Mouse (Mus musculus): ENCODE measurements around the gene Selenov. TPM values are rescaled to one million over a fixed set of nuclear protein-coding genes. Genes with fewer than 3 reads are reported as not detected.

The Selenov gene
- not detected in 2 replicates for polyA plus RNA-seq (2014; fragmentation: Nextera tagmentation; extraction: Ambion mirVana)

DNA sequence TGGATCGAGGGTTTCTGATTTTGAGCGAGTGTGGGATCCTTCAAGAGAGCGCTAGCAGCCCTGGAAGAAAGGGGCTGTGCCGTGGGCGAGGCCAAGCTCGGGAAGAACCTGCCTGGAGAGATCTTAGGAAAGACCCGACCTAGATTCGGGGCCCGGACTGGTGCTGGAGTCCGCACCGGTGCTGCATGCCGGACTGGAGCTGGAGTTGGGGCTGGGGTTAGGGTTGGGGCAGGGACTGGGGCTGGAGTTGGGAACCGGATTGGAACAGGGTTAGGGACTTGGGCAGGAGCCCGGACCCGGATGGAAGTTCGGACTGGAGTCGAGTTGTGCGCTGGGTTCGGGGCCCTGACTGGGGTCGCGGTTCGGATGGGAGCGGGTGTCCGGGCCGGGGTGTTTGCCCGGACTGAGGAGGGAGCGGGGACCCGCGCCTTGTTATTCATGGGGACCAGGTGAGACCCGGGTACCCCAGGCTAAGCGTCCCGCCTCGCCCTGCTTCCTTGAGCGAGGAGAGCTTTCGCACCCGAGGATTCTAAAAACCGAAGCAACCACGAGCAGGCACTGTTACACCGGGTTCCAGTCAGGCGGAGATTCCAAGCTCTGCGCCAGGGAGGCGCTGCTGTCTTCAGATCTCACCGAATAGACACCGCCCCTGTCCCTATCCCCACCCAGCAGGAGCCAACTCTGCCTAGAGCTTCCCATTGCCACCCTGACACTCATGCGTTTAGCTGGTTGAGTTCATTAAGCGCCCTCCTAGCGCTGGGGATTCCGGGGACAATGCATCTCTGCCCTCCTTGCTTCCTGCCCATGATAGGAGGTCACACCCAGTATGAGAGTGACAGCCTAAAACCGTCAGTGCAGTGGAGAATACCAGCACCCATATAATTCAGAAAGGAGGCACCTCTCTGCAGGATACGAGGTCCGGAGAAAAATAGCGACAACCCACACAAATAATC, at the start of gene Selenov:
TSS of gene Selenov (minus strand) at position 549 of the 953 bp plus-strand sequence.
- no peaks in the 10 kb centered on the region for H3K9me3 ChIP-seq (replicated peaks; ENCODE audit: control insufficient read depth, low read length)
- peak within 1 kb of the TSS; percentile 39; the same call in 1 of the 2 replicates for H3K9ac ChIP-seq (ENCODE audit: low read depth, low read length)
- under 1% methylated on average over 51 of the region's 52 CpGs for WGBS (ENCODE audit: insufficient replicate concordance)
- no peak within 1 kb of the TSS for H3K27ac ChIP-seq (ENCODE audit: low read depth, low read length)
- peak within 1 kb of the TSS; percentile 39 for H3K4me3 ChIP-seq (ENCODE audit: low read depth, low read length)
- H3K36me3 ChIP-seq (ENCODE audit: control insufficient read depth, insufficient read depth, low read length): no peaks in the 10 kb centered on the region
- peaks cover 67% of the 10 kb centered on the region for H3K27me3 ChIP-seq (ENCODE audit: control insufficient read depth, insufficient read depth, low read length)
- peaks cover 7% of the 10 kb centered on the region for H3K4me1 ChIP-seq (ENCODE audit: control insufficient read depth, insufficient read depth, low read length)
- ATAC-seq (replicated peaks; ENCODE audit: insufficient number of reproducible peaks, low FRiP score, low TSS enrichment): 0 out of 2 replicates have a peak, but pooled peaks have one; percentile 41
- peak within 1 kb of the TSS; percentile 66 for H3K4me2 ChIP-seq

DNA sequence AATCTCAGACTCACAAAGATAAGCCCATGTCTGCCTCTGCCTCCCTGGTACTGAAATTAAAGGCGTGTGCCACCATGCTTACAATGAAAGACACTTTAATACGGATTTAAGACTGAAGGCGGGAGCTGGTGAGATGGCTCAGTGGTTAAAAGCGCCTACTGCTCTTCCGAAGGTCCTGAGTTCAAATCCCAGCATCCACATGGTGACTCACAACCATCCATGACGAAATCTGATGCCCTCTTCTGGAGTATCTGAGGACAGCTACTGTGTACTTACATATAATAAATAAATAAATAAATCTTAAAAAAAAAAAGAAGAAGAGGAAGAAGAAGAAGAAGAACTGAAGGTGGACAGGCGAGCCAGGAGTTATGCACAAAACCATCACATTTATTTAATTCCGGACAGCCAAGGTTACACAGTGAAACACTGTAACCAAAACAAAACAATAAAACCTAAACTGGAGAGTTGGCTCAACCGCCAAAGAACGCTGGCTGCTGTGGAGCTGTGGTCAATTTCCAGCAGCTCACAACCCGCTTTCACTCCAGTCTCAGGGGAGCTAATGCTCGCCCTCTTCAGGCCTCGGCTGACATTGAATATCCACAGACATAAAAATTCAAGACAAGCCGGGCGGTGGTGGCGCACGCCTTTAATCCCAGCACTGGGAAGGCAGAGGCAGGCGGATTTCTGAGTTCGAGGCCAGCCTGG, 48.4 kb upstream of the Selenov start:
- Histone ChIP-seq H3K27ac (ENCODE audit: low read depth, low read length) (peak overlapping the region; percentile 90), H3K4me3 (ENCODE audit: low read depth, low read length) (peak overlapping the region; percentile 80), H3K4me1 (ENCODE audit: control insufficient read depth, insufficient read depth, low read length) (peaks cover 11% of the 10 kb centered on the region; the same call in 1 of the 2 replicates), H3K9ac (ENCODE audit: low read depth, low read length) (peak overlapping the region; percentile 87; the same call in 1 of the 2 replicates), H3K36me3 (ENCODE audit: control insufficient read depth, insufficient read depth, low read length) (0 out of 2 replicates have a peak, but pooled peaks cover 3% of the 10 kb centered on the region), H3K9me3 (replicated peaks; ENCODE audit: control insufficient read depth, low read length) (no peaks in the 10 kb centered on the region), H3K27me3 (ENCODE audit: control insufficient read depth, insufficient read depth, low read length) (no peaks in the 10 kb centered on the region), H3K4me2 (peak overlapping the region; percentile 92)
- 78% methylated on average over 19 of the region's 19 CpGs for WGBS (ENCODE audit: insufficient replicate concordance)
- ATAC-seq (replicated peaks; ENCODE audit: insufficient number of reproducible peaks, low FRiP score, low TSS enrichment): no peak

DNA sequence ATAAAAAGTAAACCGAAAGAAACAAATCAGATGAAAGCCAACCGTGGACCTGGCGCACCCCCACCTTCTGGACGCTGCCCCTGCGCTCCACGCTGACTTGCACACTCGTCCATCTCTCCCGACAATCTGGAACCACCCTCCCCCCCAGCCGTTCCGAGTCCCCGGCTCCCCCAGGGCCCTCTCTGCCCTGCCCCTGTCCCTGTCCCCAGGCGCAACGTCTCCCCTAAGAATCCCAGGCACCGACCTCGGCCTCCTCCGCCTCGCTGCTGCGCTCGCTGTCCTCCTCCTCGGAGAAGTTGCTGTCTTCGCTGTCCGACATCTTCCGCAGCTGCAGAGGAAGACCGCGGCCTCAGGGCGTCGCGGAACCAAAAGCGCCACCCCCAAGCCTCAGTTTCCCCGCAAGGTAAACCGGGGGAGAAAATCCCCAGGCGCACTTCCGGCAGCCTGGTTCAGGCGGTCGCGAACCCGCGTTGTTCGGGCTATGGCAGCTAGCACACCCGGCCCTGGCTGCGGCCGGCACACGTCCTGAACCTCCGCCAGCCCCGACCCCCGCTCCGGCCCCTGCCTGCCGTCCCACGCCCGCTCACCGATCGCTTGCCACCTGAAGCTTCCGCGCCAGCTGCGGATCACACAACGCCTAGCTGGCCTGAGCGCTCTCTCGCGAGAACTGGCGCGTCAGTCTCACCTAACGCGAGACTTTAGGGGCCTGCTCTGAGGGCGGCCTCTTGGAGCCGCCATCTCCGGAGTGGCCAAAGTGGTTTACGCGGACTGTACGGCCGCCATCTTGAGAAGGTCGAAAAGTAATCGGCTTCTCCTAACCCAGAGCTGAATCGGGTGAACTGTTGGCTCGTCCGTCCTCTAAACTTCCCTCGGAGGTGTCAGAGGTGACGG, 47.4 kb upstream of the Selenov start, which contains the start of gene Supt5:
TSS of gene Supt5 (minus strand) at position 639 of the 891 bp plus-strand sequence.
- Histone ChIP-seq H3K27me3 (ENCODE audit: control insufficient read depth, insufficient read depth, low read length) (no peaks in the 10 kb centered on the region), H3K9ac (ENCODE audit: low read depth, low read length) (peak within 1 kb of the TSS; percentile 87), H3K4me2 (peak within 1 kb of the TSS; percentile 92), H3K27ac (ENCODE audit: low read depth, low read length) (peak within 1 kb of the TSS; percentile 90), H3K9me3 (replicated peaks; ENCODE audit: control insufficient read depth, low read length) (no peaks in the 10 kb centered on the region), H3K4me1 (ENCODE audit: control insufficient read depth, insufficient read depth, low read length) (peaks cover 11% of the 10 kb centered on the region; the same call in 1 of the 2 replicates), H3K36me3 (ENCODE audit: control insufficient read depth, insufficient read depth, low read length) (0 out of 2 replicates have a peak, but pooled peaks cover 3% of the 10 kb centered on the region), H3K4me3 (ENCODE audit: low read depth, low read length) (peak within 1 kb of the TSS; percentile 80)
- peak; percentile 95 for ATAC-seq (replicated peaks; ENCODE audit: insufficient number of reproducible peaks, low FRiP score, low TSS enrichment)
- under 1% methylated on average over 77 of the region's 77 CpGs for WGBS (ENCODE audit: insufficient replicate concordance)

DNA sequence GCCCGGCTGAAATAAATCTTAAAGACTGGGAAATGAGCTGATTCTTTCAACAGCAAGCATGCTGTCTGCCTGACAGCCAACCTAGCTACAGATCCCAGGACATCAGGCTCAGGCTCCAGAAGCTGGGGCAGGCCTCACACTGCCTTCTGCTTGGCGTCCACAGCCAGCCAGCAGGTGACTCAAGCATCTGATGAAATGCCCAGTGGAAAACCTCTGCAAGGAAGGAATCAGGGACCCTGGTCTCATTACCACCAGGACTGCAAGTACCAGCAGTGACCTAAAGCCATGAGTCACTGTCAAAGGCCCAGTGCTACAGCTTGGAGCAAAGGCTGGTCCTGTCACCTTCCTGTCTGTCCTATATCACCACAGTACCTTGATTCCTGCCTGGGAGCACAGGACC, 44.5 kb upstream of the Selenov start:
- Histone ChIP-seq H3K36me3 (ENCODE audit: control insufficient read depth, insufficient read depth, low read length) (peaks cover 3% of the 10 kb centered on the region; the same call in 1 of the 2 replicates), H3K9me3 (replicated peaks; ENCODE audit: control insufficient read depth, low read length) (no peaks in the 10 kb centered on the region), H3K4me2 (no peak overlapping the region), H3K9ac (ENCODE audit: low read depth, low read length) (no peak overlapping the region), H3K4me3 (ENCODE audit: low read depth, low read length) (no peak overlapping the region), H3K27me3 (ENCODE audit: control insufficient read depth, insufficient read depth, low read length) (no peaks in the 10 kb centered on the region), H3K27ac (ENCODE audit: low read depth, low read length) (no peak overlapping the region), H3K4me1 (ENCODE audit: control insufficient read depth, insufficient read depth, low read length) (peaks cover 11% of the 10 kb centered on the region; the same call in 1 of the 2 replicates)
- 91% methylated on average over 2 of the region's 2 CpGs for WGBS (ENCODE audit: insufficient replicate concordance)
- ATAC-seq (replicated peaks; ENCODE audit: insufficient number of reproducible peaks, low FRiP score, low TSS enrichment): no peak

DNA sequence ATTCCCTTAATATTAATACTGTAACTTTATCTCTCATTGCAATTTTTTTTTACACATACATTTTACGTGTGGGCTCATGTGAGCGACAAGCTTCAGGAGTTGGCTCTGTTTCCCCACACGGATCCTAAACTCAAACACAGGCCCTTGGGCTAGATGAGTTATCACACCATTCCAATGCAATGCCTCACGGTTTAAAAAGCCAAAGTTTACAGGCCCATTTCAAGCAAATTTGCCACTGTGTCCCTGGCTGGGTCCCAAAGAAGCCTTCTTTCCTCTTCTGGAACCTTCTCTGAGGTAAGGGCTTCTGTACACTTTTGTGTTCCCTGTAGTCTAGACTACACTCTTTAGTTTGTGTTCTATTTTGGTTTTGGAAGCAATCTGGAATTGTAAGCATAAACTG, 43.5 kb upstream of the Selenov start:
- WGBS (ENCODE audit: insufficient replicate concordance): 91% methylated on average over 4 of the region's 4 CpGs
- Histone ChIP-seq H3K27ac (ENCODE audit: low read depth, low read length) (no peak overlapping the region), H3K4me3 (ENCODE audit: low read depth, low read length) (no peak overlapping the region), H3K36me3 (ENCODE audit: control insufficient read depth, insufficient read depth, low read length) (peaks cover 10% of the 10 kb centered on the region), H3K9me3 (replicated peaks; ENCODE audit: control insufficient read depth, low read length) (no peaks in the 10 kb centered on the region), H3K4me1 (ENCODE audit: control insufficient read depth, insufficient read depth, low read length) (peaks cover 11% of the 10 kb centered on the region; the same call in 1 of the 2 replicates), H3K9ac (ENCODE audit: low read depth, low read length) (no peak overlapping the region), H3K27me3 (ENCODE audit: control insufficient read depth, insufficient read depth, low read length) (no peaks in the 10 kb centered on the region), H3K4me2 (no peak overlapping the region)
- no peak for ATAC-seq (replicated peaks; ENCODE audit: insufficient number of reproducible peaks, low FRiP score, low TSS enrichment)

DNA sequence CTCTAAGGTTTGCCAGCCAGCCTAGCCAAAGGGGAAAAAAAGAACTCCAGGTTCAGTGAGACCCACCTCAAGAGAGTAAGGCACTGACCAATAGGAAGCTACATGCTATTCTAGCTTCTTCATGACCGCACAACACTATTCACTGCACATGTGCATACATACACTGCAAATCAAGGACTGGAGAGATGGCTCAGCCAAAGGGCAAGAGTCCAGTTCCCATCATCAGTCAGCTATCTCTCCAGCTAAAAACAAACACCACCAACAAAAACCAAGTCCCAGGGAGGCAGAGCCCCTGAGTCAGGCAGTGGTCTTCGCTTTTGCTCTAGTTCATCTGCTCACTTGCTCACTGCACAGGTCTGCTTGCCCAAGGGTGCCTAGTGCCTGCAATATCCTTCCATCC, 37.3 kb upstream of the Selenov start:
- H3K4me3 ChIP-seq (ENCODE audit: low read depth, low read length): no peak overlapping the region
- no peaks in the 10 kb centered on the region for H3K9me3 ChIP-seq (replicated peaks; ENCODE audit: control insufficient read depth, low read length)
- H3K4me1 ChIP-seq (ENCODE audit: control insufficient read depth, insufficient read depth, low read length): no peaks in the 10 kb centered on the region
- 100% methylated on average over 2 of the region's 2 CpGs for WGBS (ENCODE audit: insufficient replicate concordance)
- no peaks in the 10 kb centered on the region for H3K27me3 ChIP-seq (ENCODE audit: control insufficient read depth, insufficient read depth, low read length)
- peaks cover 43% of the 10 kb centered on the region for H3K36me3 ChIP-seq (ENCODE audit: control insufficient read depth, insufficient read depth, low read length)
- ATAC-seq (replicated peaks; ENCODE audit: insufficient number of reproducible peaks, low FRiP score, low TSS enrichment): no peak
- no peak overlapping the region for H3K27ac ChIP-seq (ENCODE audit: low read depth, low read length)
- no peak overlapping the region for H3K4me2 ChIP-seq
- H3K9ac ChIP-seq (ENCODE audit: low read depth, low read length): no peak overlapping the region

DNA sequence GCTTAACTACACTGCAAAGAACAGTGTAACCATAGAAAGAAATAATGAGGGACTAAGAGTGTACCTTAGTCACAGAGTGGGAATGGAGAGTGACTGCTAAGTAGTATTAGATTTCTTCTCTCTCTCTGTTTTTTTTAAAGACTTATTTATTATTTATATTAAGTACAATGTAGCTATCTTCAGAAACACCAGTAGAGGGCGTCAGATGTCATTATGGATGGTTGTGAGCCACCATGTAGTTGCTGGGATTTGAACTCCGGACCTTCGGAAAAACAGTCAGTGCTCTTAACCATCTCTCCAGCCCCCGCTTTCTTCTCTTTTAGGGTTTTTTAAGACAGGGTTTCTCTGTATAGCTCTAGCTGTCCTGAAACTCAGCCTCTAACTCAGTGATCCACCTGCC, 35.5 kb upstream of the Selenov start:
- no peak overlapping the region for H3K4me2 ChIP-seq
- no peak for ATAC-seq (replicated peaks; ENCODE audit: insufficient number of reproducible peaks, low FRiP score, low TSS enrichment)
- no peaks in the 10 kb centered on the region for H3K4me1 ChIP-seq (ENCODE audit: control insufficient read depth, insufficient read depth, low read length)
- no peak overlapping the region for H3K9ac ChIP-seq (ENCODE audit: low read depth, low read length)
- no peaks in the 10 kb centered on the region for H3K27me3 ChIP-seq (ENCODE audit: control insufficient read depth, insufficient read depth, low read length)
- H3K36me3 ChIP-seq (ENCODE audit: control insufficient read depth, insufficient read depth, low read length): peaks cover 60% of the 10 kb centered on the region
- H3K4me3 ChIP-seq (ENCODE audit: low read depth, low read length): no peak overlapping the region
- H3K9me3 ChIP-seq (replicated peaks; ENCODE audit: control insufficient read depth, low read length): no peaks in the 10 kb centered on the region
- no peak overlapping the region for H3K27ac ChIP-seq (ENCODE audit: low read depth, low read length)
- WGBS (ENCODE audit: insufficient replicate concordance): 73% methylated on average over 4 of the region's 4 CpGs
